ENCODE assay signal across 8 mouse cellular contexts in the genomic region with DNA sequence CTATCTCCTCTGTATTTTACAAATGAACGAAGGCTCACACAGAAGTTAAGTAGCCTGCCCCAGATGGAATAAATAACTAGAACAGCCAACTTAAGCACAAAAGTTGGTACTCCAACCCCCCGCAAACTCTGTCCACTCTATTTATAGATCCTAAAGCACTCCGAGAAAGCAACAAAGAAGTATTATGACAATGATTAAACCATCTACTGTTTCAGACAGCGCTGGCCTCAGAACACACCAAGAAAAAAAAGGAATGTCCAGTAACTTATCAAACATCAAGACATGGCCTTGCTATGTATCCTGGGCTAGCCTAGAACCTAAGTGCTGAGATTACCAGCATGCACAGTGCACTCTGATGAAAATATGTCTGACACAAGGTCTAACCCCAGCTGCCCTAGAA. TPM values are rescaled to one million over a fixed set of nuclear protein-coding genes. Genes with fewer than 3 reads are reported as not detected.
DNase-seq lines count a peak whose midpoint lies in the region; ATAC-seq lines count a peak whose summit lies in the region.

No protein-coding gene starts in this region.

- H3K4me2 ChIP-seq in neural tube, embryonic 11.5 days (ENCODE audit: low read depth) = peak overlapping the region; percentile 66
- H3K4me2 ChIP-seq in liver, embryonic 11.5 days = peak overlapping the region; percentile 93

- DNase-seq in neural tube, embryonic 11.5 days (ENCODE audit: low spot score) = no peak
- no peak for DNase-seq in neural tube, embryonic 10.5 days (ENCODE audit: extremely low spot score, low spot score)
- DNase-seq in liver, embryonic 11.5 days (ENCODE audit: low spot score) = no peak
- DNase-seq in MN1 (ENCODE audit: low spot score) = no peak
- DNase-seq in thymus, postnatal 10 days (ENCODE audit: low spot score in 2 of 2) = no peak
- DNase-seq in cerebellum, adult 18-20 months = no peak

- H3K9ac ChIP-seq in neural tube, embryonic 11.5 days (ENCODE audit: low read length) = no peak overlapping the region
- H3K9ac ChIP-seq in liver, embryonic 11.5 days (ENCODE audit: low read depth, low read length) = peak overlapping the region; percentile 95

- H3K27me3 ChIP-seq in erythroblast, embryonic 14.5 days (ENCODE audit: control insufficient read depth) = peaks cover 3% of the 10 kb centered on the region; the same call in 1 of the 2 replicates
- no peaks in the 10 kb centered on the region for H3K27me3 ChIP-seq in neural tube, embryonic 11.5 days (ENCODE audit: control insufficient read depth, insufficient read depth, low read length)
- no peaks in the 10 kb centered on the region for H3K27me3 ChIP-seq in liver, embryonic 11.5 days (replicated peaks; ENCODE audit: control insufficient read depth, insufficient read depth, low read length)

- peaks cover 26% of the 10 kb centered on the region for H3K36me3 ChIP-seq in erythroblast, embryonic 14.5 days (ENCODE audit: control insufficient read depth)
- H3K36me3 ChIP-seq in neural tube, embryonic 11.5 days (ENCODE audit: control insufficient read depth, insufficient read depth, low read length) = peaks cover 7% of the 10 kb centered on the region; the same call in 1 of the 2 replicates
- H3K36me3 ChIP-seq in liver, embryonic 11.5 days (ENCODE audit: control insufficient read depth, insufficient read depth, low read length) = peaks cover 16% of the 10 kb centered on the region

- WGBS in neural tube, embryonic 11.5 days = 94% methylated on average over 4 of the region's 4 CpGs
- 85% methylated on average over 4 of the region's 4 CpGs for WGBS in liver, embryonic 11.5 days

- H3K4me3 ChIP-seq in erythroblast, embryonic 14.5 days (replicated peaks) = peak overlapping the region; percentile 70
- H3K4me3 ChIP-seq in neural tube, embryonic 11.5 days (ENCODE audit: low read depth, low read length) = peak overlapping the region; percentile 92
- peak overlapping the region; percentile 95 for H3K4me3 ChIP-seq in liver, embryonic 11.5 days (ENCODE audit: low read depth, low read length)

- no peak overlapping the region for H3K27ac ChIP-seq in neural tube, embryonic 11.5 days (ENCODE audit: low read depth, low read length)
- no peak overlapping the region for H3K27ac ChIP-seq in liver, embryonic 11.5 days (ENCODE audit: low read depth, low read length)

- no peaks in the 10 kb centered on the region for H3K9me3 ChIP-seq in erythroblast, embryonic 14.5 days (ENCODE audit: control insufficient read depth, low read length)
- H3K9me3 ChIP-seq in neural tube, embryonic 11.5 days (ENCODE audit: control insufficient read depth, low read length) = no peaks in the 10 kb centered on the region
- H3K9me3 ChIP-seq in liver, embryonic 11.5 days (ENCODE audit: control insufficient read depth, low read length) = no peaks in the 10 kb centered on the region

- H3K4me1 ChIP-seq in erythroblast, embryonic 14.5 days (ENCODE audit: control insufficient read depth) = peaks cover 29% of the 10 kb centered on the region
- peaks cover 8% of the 10 kb centered on the region for H3K4me1 ChIP-seq in neural tube, embryonic 11.5 days (ENCODE audit: control insufficient read depth, insufficient read depth, low read length)
- peaks cover 11% of the 10 kb centered on the region for H3K4me1 ChIP-seq in liver, embryonic 11.5 days (replicated peaks; ENCODE audit: control insufficient read depth, insufficient read depth, low read length)

- ATAC-seq in erythroblast, adult 5-6 weeks (replicated peaks; ENCODE audit: low FRiP score, poor library complexity, severe bottlenecking) = no peak
- ATAC-seq in neural tube, embryonic 11.5 days (ENCODE audit: insufficient read depth, low FRiP score, low TSS enrichment) = no peak
- ATAC-seq in liver, embryonic 11.5 days (replicated peaks; ENCODE audit: low FRiP score) = no peak

RNA-seq across cellular contexts. Expression of a gene that starts 1.4 kb away (rescaled TPM):
- polyA plus RNA-seq in erythroblast, embryonic 14.5 days (2012) = 0.24 and 0.52 TPM in 2 replicates
- total RNA-seq in erythroblast, adult 5-6 weeks (2015; ENCODE audit: low replicate concordance) = 15.8 and 34.1 TPM in 2 replicates
- total RNA-seq in erythroblast, adult 5-6 weeks (2017; ENCODE audit: low replicate concordance) = 3.3 TPM in 2 replicates
- polyA plus RNA-seq in neural tube, embryonic 11.5 days (2014; fragmentation: Nextera tagmentation; extraction: Ambion mirVana) = 152 and 170 TPM in 2 replicates
- polyA plus RNA-seq in liver, embryonic 11.5 days (2014; fragmentation: Nextera tagmentation; extraction: Ambion mirVana) = 258 and 269 TPM in 2 replicates

RNA-seq across cellular contexts. Expression of a gene that starts 12.4 kb away (rescaled TPM):
- not detected in 2 replicates for polyA plus RNA-seq in erythroblast, embryonic 14.5 days (2012)
- total RNA-seq in erythroblast, adult 5-6 weeks (2015; ENCODE audit: low replicate concordance) = not detected in 2 replicates
- total RNA-seq in erythroblast, adult 5-6 weeks (2017; ENCODE audit: low replicate concordance) = not detected in 2 replicates
- polyA plus RNA-seq in neural tube, embryonic 11.5 days (2014; fragmentation: Nextera tagmentation; extraction: Ambion mirVana) = 0.35 and 0.37 TPM in 2 replicates
- 0.16 TPM in 2 replicates for polyA plus RNA-seq in liver, embryonic 11.5 days (2014; fragmentation: Nextera tagmentation; extraction: Ambion mirVana)

RNA-seq across cellular contexts. Expression of a gene that starts 28.3 kb away (rescaled TPM):
- polyA plus RNA-seq in erythroblast, embryonic 14.5 days (2012) = 0.15 and 0.21 TPM in 2 replicates
- 19.4 and 26.9 TPM in 2 replicates for total RNA-seq in erythroblast, adult 5-6 weeks (2015; ENCODE audit: low replicate concordance)
- total RNA-seq in erythroblast, adult 5-6 weeks (2017; ENCODE audit: low replicate concordance) = 15.3 and 18.6 TPM in 2 replicates
- 106 and 112 TPM in 2 replicates for polyA plus RNA-seq in neural tube, embryonic 11.5 days (2014; fragmentation: Nextera tagmentation; extraction: Ambion mirVana)
- 64.5 and 67.4 TPM in 2 replicates for polyA plus RNA-seq in liver, embryonic 11.5 days (2014; fragmentation: Nextera tagmentation; extraction: Ambion mirVana)

RNA-seq across cellular contexts. Expression of a gene that starts 53.8 kb away (rescaled TPM):
- polyA plus RNA-seq in erythroblast, embryonic 14.5 days (2012) = not detected in 2 replicates
- total RNA-seq in erythroblast, adult 5-6 weeks (2015; ENCODE audit: low replicate concordance) = not detected in 2 replicates
- not detected in 2 replicates for total RNA-seq in erythroblast, adult 5-6 weeks (2017; ENCODE audit: low replicate concordance)
- 1.2 and 1.4 TPM in 2 replicates for polyA plus RNA-seq in neural tube, embryonic 11.5 days (2014; fragmentation: Nextera tagmentation; extraction: Ambion mirVana)
- 2.0 and 2.4 TPM in 2 replicates for polyA plus RNA-seq in liver, embryonic 11.5 days (2014; fragmentation: Nextera tagmentation; extraction: Ambion mirVana)

Comparison
In these comparisons a context has a peak if more than half of its experiments do, and no peak if none do; other contexts are left out.
1. RNA of a gene that starts 1.4 kb away (polyA plus RNA-seq): 258 to 269 TPM in liver, embryonic 11.5 days and 152 to 170 TPM in neural tube, embryonic 11.5 days; 0.24 to 0.52 TPM in erythroblast, embryonic 14.5 days; every median in the first group is over 100 times any median in the second.
2. RNA of a gene that starts 28.3 kb away (polyA plus RNA-seq): 106 to 112 TPM in neural tube, embryonic 11.5 days and 64.5 to 67.4 TPM in liver, embryonic 11.5 days; 0.15 to 0.21 TPM in erythroblast, embryonic 14.5 days; every median in the first group is over 10 times any median in the second.
3. Peak in every context shown above with its lines, with median percentiles within 50 percentile points of each other: H3K4me3 ChIP-seq.